Mouse (Mus musculus): ENCODE results near the gene Map1b. TPM values are rescaled to one million over a fixed set of nuclear protein-coding genes. Genes with fewer than 3 reads are reported as not detected.

The Map1b gene
- total RNA-seq, 2 experiments from 2014 or later, result 1,031 to 1,111 TPM

- DNase-seq (ENCODE audit: low spot score in 2 of 2), result no peak
These were observed 23.6 kb downstream of the Map1b start for GRCm38 (mm10) chr13:99492619-99493303.

- no peak for DNase-seq (ENCODE audit: low spot score in 2 of 2)
These were observed 26.3 kb downstream of the Map1b start for GRCm38 (mm10) chr13:99489998-99490397.

- no peak for DNase-seq (ENCODE audit: low spot score in 2 of 2)
These were observed 27.2 kb downstream of the Map1b start for GRCm38 (mm10) chr13:99489175-99489574.

- DNase-seq (ENCODE audit: low spot score in 2 of 2), result no peak
These were observed 30.5 kb downstream of the Map1b start for GRCm38 (mm10) chr13:99485861-99486260.

GRCm38 (mm10) chr13:99485331-99485733 lies 31.0 kb downstream of the Map1b start:
- DNase-seq (ENCODE audit: low spot score in 2 of 2), result no peak

GRCm38 (mm10) chr13:99484905-99485304 lies 31.4 kb downstream of the Map1b start:
- no peak for DNase-seq (ENCODE audit: low spot score in 2 of 2)

- DNase-seq (ENCODE audit: low spot score in 2 of 2), result no peak
These were observed 32.9 kb downstream of the Map1b start for GRCm38 (mm10) chr13:99483433-99483832.

- DNase-seq (ENCODE audit: low spot score in 2 of 2), result no peak
These were observed 40.9 kb downstream of the Map1b start for GRCm38 (mm10) chr13:99475488-99475887.

- no peak for DNase-seq (ENCODE audit: low spot score in 2 of 2)
These were observed 41.3 kb downstream of the Map1b start for GRCm38 (mm10) chr13:99475033-99475432.

GRCm38 (mm10) chr13:99474108-99474507 lies 42.2 kb downstream of the Map1b start:
- no peak for DNase-seq (ENCODE audit: low spot score in 2 of 2)

GRCm38 (mm10) chr13:99472028-99472427 lies 44.3 kb downstream of the Map1b start:
- DNase-seq (ENCODE audit: low spot score in 2 of 2), result no peak

- no peak for DNase-seq (ENCODE audit: low spot score in 2 of 2)
These were observed 46.3 kb downstream of the Map1b start for GRCm38 (mm10) chr13:99470084-99470483.

GRCm38 (mm10) chr13:99468267-99468666 lies 48.1 kb downstream of the Map1b start:
- DNase-seq (ENCODE audit: low spot score in 2 of 2), result no peak

GRCm38 (mm10) chr13:99466811-99467315 lies 49.5 kb downstream of the Map1b start:
- DNase-seq (ENCODE audit: low spot score in 2 of 2), result no peak

GRCm38 (mm10) chr13:99466064-99466463 lies 50.3 kb downstream of the Map1b start:
- DNase-seq (ENCODE audit: low spot score in 2 of 2), result no peak

- no peak for DNase-seq (ENCODE audit: low spot score in 2 of 2)
These were observed 51.8 kb downstream of the Map1b start for GRCm38 (mm10) chr13:99464551-99464950.

GRCm38 (mm10) chr13:99461886-99462285 lies 54.5 kb downstream of the Map1b start:
- DNase-seq (ENCODE audit: low spot score in 2 of 2), result no peak

GRCm38 (mm10) chr13:99459612-99460011 lies 56.7 kb downstream of the Map1b start:
- no peak for DNase-seq (ENCODE audit: low spot score in 2 of 2)

- peak in 1 of 2 experiments; percentile 60 for DNase-seq (ENCODE audit: low spot score in 2 of 2)
These were observed 57.5 kb downstream of the Map1b start for GRCm38 (mm10) chr13:99458658-99459386.

GRCm38 (mm10) chr13:99454977-99455376 lies 61.4 kb downstream of the Map1b start:
- DNase-seq (ENCODE audit: low spot score in 2 of 2), result no peak

- no peak for DNase-seq (ENCODE audit: low spot score in 2 of 2)
These were observed 63.9 kb downstream of the Map1b start for GRCm38 (mm10) chr13:99452444-99452843.

GRCm38 (mm10) chr13:99451276-99451675 lies 65.1 kb downstream of the Map1b start:
- DNase-seq (ENCODE audit: low spot score in 2 of 2), result no peak
